Mouse (Mus musculus): ENCODE measurements around the gene Tmem198b.
"Not testable (repeated sequence)": the region's sequence is repeated elsewhere in the genome, so short reads cannot be mapped to it uniquely, and the experiment has no call there.

Tmem198b gene

GRCm38 (mm10) chr10:128804271-128805091 is at the start of gene Tmem198b:
TSS of gene Tmem198b (minus strand) at chr10:128804370.
- in situ Hi-C loops (cut with MboI, MseI), result loop anchor here (5.0 kb wide), 1 partner anchor 52 kb away; no protein-coding TSS in a partner anchor

GRCm38 (mm10) chr10:128850339-128850738 is 46.2 kb upstream of the Tmem198b start:
- in situ Hi-C loops (cut with MboI, MseI), result no loop called here

- in situ Hi-C loops (cut with MboI, MseI), result loop anchor here (10.0 kb wide), 1 partner anchor 46 kb away; the partner anchor contains the start of gene Gdf11
Measured at GRCm38 (mm10) chr10:128848426-128848825, 44.3 kb upstream of the Tmem198b start.

GRCm38 (mm10) chr10:128846664-128847063 is 42.5 kb upstream of the Tmem198b start:
- in situ Hi-C loops (cut with MboI, MseI), result loop anchor here (10.0 kb wide), 1 partner anchor 48 kb away; the partner anchor contains the start of gene Gdf11

- in situ Hi-C loops (cut with MboI, MseI), result loop anchor here (10.0 kb wide), 1 partner anchor 49 kb away; the partner anchor contains the start of gene Gdf11
Measured at GRCm38 (mm10) chr10:128845516-128845915, 41.3 kb upstream of the Tmem198b start.

- in situ Hi-C loops (cut with MboI, MseI), result loop anchor here (10.0 kb wide), 1 partner anchor 52 kb away; the partner anchor contains the start of gene Gdf11
Measured at GRCm38 (mm10) chr10:128843260-128843659, 39.1 kb upstream of the Tmem198b start.

- in situ Hi-C loops (cut with MboI, MseI), result loop anchor here (10.0 kb wide), 1 partner anchor 54 kb away; the partner anchor contains the start of gene Gdf11
Measured at GRCm38 (mm10) chr10:128840612-128841011, 36.4 kb upstream of the Tmem198b start.

GRCm38 (mm10) chr10:128839434-128839833 is 35.3 kb upstream of the Tmem198b start:
- in situ Hi-C loops (cut with MboI, MseI), result no loop called here

GRCm38 (mm10) chr10:128837400-128837799 is 33.2 kb upstream of the Tmem198b start:
- in situ Hi-C loops (cut with MboI, MseI), result no loop called here

- in situ Hi-C loops (cut with MboI, MseI), result no loop called here
Measured at GRCm38 (mm10) chr10:128823821-128824220, 19.7 kb upstream of the Tmem198b start.

GRCm38 (mm10) chr10:128823087-128823486 is 18.9 kb upstream of the Tmem198b start:
- in situ Hi-C loops (cut with MboI, MseI), result not testable (repeated sequence)

- in situ Hi-C loops (cut with MboI, MseI), result no loop called here
Measured at GRCm38 (mm10) chr10:128822135-128822534, 18.0 kb upstream of the Tmem198b start.

- in situ Hi-C loops (cut with MboI, MseI), result no loop called here
Measured at GRCm38 (mm10) chr10:128821358-128822056, 17.3 kb upstream of the Tmem198b start, which contains the start of gene Ormdl2. TSS of gene Ormdl2 (minus strand) at chr10:128821645.

- in situ Hi-C loops (cut with MboI, MseI), result no loop called here
Measured at GRCm38 (mm10) chr10:128820217-128820616, 16.0 kb upstream of the Tmem198b start.

- in situ Hi-C loops (cut with MboI, MseI), result no loop called here
Measured at GRCm38 (mm10) chr10:128817033-128817432, 12.9 kb upstream of the Tmem198b start, which contains the start of gene Sarnp. TSS of gene Sarnp (plus strand) at chr10:128817333.

GRCm38 (mm10) chr10:128807018-128807417 is 2.8 kb upstream of the Tmem198b start:
- in situ Hi-C loops (cut with MboI, MseI), result no loop called here

- in situ Hi-C loops (cut with MboI, MseI), result no loop called here
Measured at GRCm38 (mm10) chr10:128806086-128806485, 1.9 kb upstream of the Tmem198b start.

- in situ Hi-C loops (cut with MboI, MseI), result no loop called here
Measured at GRCm38 (mm10) chr10:128805092-128806000, 1.2 kb upstream of the Tmem198b start.

GRCm38 (mm10) chr10:128803771-128804270 is 349 bp downstream of the Tmem198b start, which contains the start of gene Dnajc14:
TSS of gene Dnajc14 (plus strand) at chr10:128804062.
- in situ Hi-C loops (cut with MboI, MseI), result loop anchor here (5.0 kb wide), 1 partner anchor 52 kb away; no protein-coding TSS in a partner anchor

GRCm38 (mm10) chr10:128803361-128803760 is 809 bp downstream of the Tmem198b start:
- in situ Hi-C loops (cut with MboI, MseI), result loop anchor here (5.0 kb wide), 1 partner anchor 51 kb away; no protein-coding TSS in a partner anchor
